Mouse (Mus musculus) erythroblast, embryonic 14.5 days (primary cell): ENCODE measurements around the gene Dscam.

Experiments
- GATA1 ChIP-seq: IDR thresholded peaks from 2 replicates; pipeline ENCODE4 v1.6.1; 2012; ENCODE audit warnings: low read length, inconsistent platforms, mixed read lengths
- TAL1 ChIP-seq: IDR thresholded peaks from 3 replicates; pipeline ENCODE4 v1.6.1; 2012; ENCODE audit warnings: low read length, inconsistent platforms, mixed read lengths

GRCm38 (mm10) chr16:97219381-97219780, 48.8 kb upstream of the Dscam start:
- TF ChIP-seq TAL1: no peak
- no peak for TF ChIP-seq GATA1
